Mouse (Mus musculus) kidney, embryonic 15.5 days (tissue): ENCODE data around the gene Vasp. TPM values are rescaled to one million over a fixed set of nuclear protein-coding genes. Genes with fewer than 3 reads are reported as not detected.
A peak's percentile ranks its signal among the peaks of the same experiment; 100 is the strongest.

Source experiments
- ATAC-seq: fragments of 200-750 bp; cut with Nextera tagmentation; replicated peaks from 2 replicates; pipeline ENCODE4 v1.8.0; 2017; ENCODE audit warnings: moderate TSS enrichment; ENCODE audit not compliant: low FRiP score
- H3K27ac ChIP-seq: fragments of 300-500 bp; sonication (generic); 2 replicates; pipeline ENCODE4 v1.5.1; 2015; ENCODE audit warnings: mild to moderate bottlenecking, inconsistent platforms
- H3K27me3 ChIP-seq: fragments of 300-500 bp; sonication (generic); 2 replicates; pipeline ENCODE4 v1.6.1; 2015; ENCODE audit warnings: inconsistent platforms
- H3K36me3 ChIP-seq: fragments of 300-500 bp; sonication (generic); 2 replicates; pipeline ENCODE4 v1.6.1; 2015; ENCODE audit warnings: inconsistent platforms
- H3K4me1 ChIP-seq: fragments of 300-500 bp; sonication (generic); 2 replicates; pipeline ENCODE4 v1.6.1; 2015; ENCODE audit warnings: inconsistent platforms
- H3K4me2 ChIP-seq: fragments of 300-500 bp; sonication (generic); 2 replicates; pipeline ENCODE4 v1.6.1; 2015; ENCODE audit warnings: moderate library complexity, mild to moderate bottlenecking, inconsistent platforms
- H3K4me3 ChIP-seq: fragments of 300-500 bp; sonication (generic); replicated peaks from 2 replicates; pipeline ENCODE4 v1.5.1; 2015; ENCODE audit warnings: mild to moderate bottlenecking, inconsistent platforms
- H3K9ac ChIP-seq: fragments of 300-500 bp; sonication (generic); 2 replicates; pipeline ENCODE4 v1.6.1; 2015; ENCODE audit warnings: mild to moderate bottlenecking, inconsistent platforms
- H3K9me3 ChIP-seq: fragments of 300-500 bp; sonication (generic); replicated peaks from 2 replicates; pipeline ENCODE4 v1.6.1; 2016; ENCODE audit warnings: inconsistent platforms
- WGBS: fragments of 180-500 bp; shearing (Covaris S2); methylation state at CpG from one replicate; pipeline ENCODE4 v1.1.7; 2015; ENCODE audit warnings: mixed read lengths; 5-methylcytosine and 5-hydroxymethylcytosine counted together
- polyA plus RNA-seq: library from polyadenylated mRNA; unstranded; fragments of >200 nt; fragmentation: Nextera tagmentation; extraction: Ambion mirVana; gene quantifications from 2 replicates; pipeline ENCODE4 v1.2.1, GENCODE M21; 2015

The Vasp gene
- polyA plus RNA-seq, 1 experiment from 2014 or later: 89.8 TPM

DNA sequence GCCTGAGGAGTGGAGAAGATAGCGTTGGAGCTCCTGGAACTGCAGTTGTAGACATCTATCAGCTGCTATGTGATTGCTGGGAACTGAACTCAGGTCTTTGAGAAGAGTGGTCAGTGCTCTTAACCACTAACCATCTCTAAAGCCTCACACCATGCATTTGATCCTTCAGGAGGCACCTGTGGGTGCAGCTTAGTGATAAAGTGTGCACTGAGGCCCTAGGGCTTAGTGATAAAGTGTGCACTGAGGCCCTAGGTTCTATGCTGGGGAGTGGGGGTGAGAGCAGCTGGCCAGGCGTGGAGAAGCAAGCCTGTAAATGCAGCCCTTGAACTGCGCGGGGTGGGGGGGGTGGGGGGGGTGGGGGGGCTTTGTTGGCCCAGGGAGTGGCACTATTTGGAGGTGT, 31.6 kb downstream of the Vasp start:
- H3K27ac ChIP-seq: no peak overlapping the region
- H3K4me1 ChIP-seq: peaks cover 8% of the 10 kb centered on the region
- peaks cover 10% of the 10 kb centered on the region; the same call in 1 of the 2 replicates for H3K36me3 ChIP-seq
- H3K27me3 ChIP-seq: no peaks in the 10 kb centered on the region
- no peak overlapping the region for H3K4me3 ChIP-seq
- ATAC-seq: no peak
- no peak overlapping the region for H3K9ac ChIP-seq
- H3K4me2 ChIP-seq: no peak overlapping the region
- H3K9me3 ChIP-seq: no peaks in the 10 kb centered on the region
- 59% methylated on average over 3 of the region's 4 CpGs for WGBS

- no peak overlapping the region for H3K4me3 ChIP-seq
- peak; percentile 91 for ATAC-seq
- no peaks in the 10 kb centered on the region for H3K9me3 ChIP-seq
- H3K9ac ChIP-seq: no peak overlapping the region
- peaks cover 6% of the 10 kb centered on the region; the same call in 1 of the 2 replicates for H3K36me3 ChIP-seq
- H3K4me2 ChIP-seq: no peak overlapping the region
- no peak overlapping the region for H3K27ac ChIP-seq
- H3K4me1 ChIP-seq: peaks cover 8% of the 10 kb centered on the region
- H3K27me3 ChIP-seq: no peaks in the 10 kb centered on the region
- 0% methylated on average over 1 of the region's 1 CpGs for WGBS
Observed at GRCm38 (mm10) chr7:19239423-19239822, 32.2 kb downstream of the Vasp start.

GRCm38 (mm10) chr7:19238344-19238743, 33.3 kb downstream of the Vasp start:
- 93% methylated on average over 4 of the region's 4 CpGs for WGBS
- no peaks in the 10 kb centered on the region for H3K27me3 ChIP-seq
- H3K9me3 ChIP-seq: no peaks in the 10 kb centered on the region
- H3K36me3 ChIP-seq: peaks cover 8% of the 10 kb centered on the region; the same call in 1 of the 2 replicates
- H3K27ac ChIP-seq: no peak overlapping the region
- no peak overlapping the region for H3K9ac ChIP-seq
- ATAC-seq: no peak
- H3K4me2 ChIP-seq: no peak overlapping the region
- peaks cover 8% of the 10 kb centered on the region for H3K4me1 ChIP-seq
- H3K4me3 ChIP-seq: no peak overlapping the region

- no peak overlapping the region for H3K27ac ChIP-seq
- H3K4me2 ChIP-seq: no peak overlapping the region
- peaks cover 12% of the 10 kb centered on the region; the same call in 1 of the 2 replicates for H3K36me3 ChIP-seq
- no peak overlapping the region for H3K9ac ChIP-seq
- 80% methylated on average over 2 of the region's 2 CpGs for WGBS
- no peaks in the 10 kb centered on the region for H3K27me3 ChIP-seq
- no peaks in the 10 kb centered on the region for H3K9me3 ChIP-seq
- no peak overlapping the region for H3K4me3 ChIP-seq
- ATAC-seq: no peak
- peaks cover 10% of the 10 kb centered on the region for H3K4me1 ChIP-seq
Observed at GRCm38 (mm10) chr7:19236411-19236810, 35.2 kb downstream of the Vasp start.

- WGBS: 92% methylated on average over 2 of the region's 2 CpGs
- Histone ChIP-seq H3K4me3 (no peak overlapping the region), H3K27ac (no peak overlapping the region), H3K4me2 (no peak overlapping the region), H3K9ac (no peak overlapping the region), H3K9me3 (no peaks in the 10 kb centered on the region), H3K27me3 (no peaks in the 10 kb centered on the region), H3K36me3 (peaks cover 13% of the 10 kb centered on the region; the same call in 1 of the 2 replicates), H3K4me1 (peaks cover 21% of the 10 kb centered on the region)
- no peak for ATAC-seq
Observed at GRCm38 (mm10) chr7:19235092-19235671, 36.4 kb downstream of the Vasp start.

- no peak overlapping the region for H3K4me2 ChIP-seq
- no peak overlapping the region for H3K9ac ChIP-seq
- 75% methylated on average over 5 of the region's 5 CpGs for WGBS
- no peaks in the 10 kb centered on the region for H3K9me3 ChIP-seq
- peaks cover 13% of the 10 kb centered on the region; the same call in 1 of the 2 replicates for H3K36me3 ChIP-seq
- no peak overlapping the region for H3K27ac ChIP-seq
- H3K4me3 ChIP-seq: no peak overlapping the region
- no peaks in the 10 kb centered on the region for H3K27me3 ChIP-seq
- ATAC-seq: no peak
- peaks cover 24% of the 10 kb centered on the region for H3K4me1 ChIP-seq
Observed at GRCm38 (mm10) chr7:19234652-19235051, 37.0 kb downstream of the Vasp start.

GRCm38 (mm10) chr7:19231849-19232248, 39.8 kb downstream of the Vasp start:
- no peaks in the 10 kb centered on the region for H3K27me3 ChIP-seq
- WGBS: 86% methylated on average over 3 of the region's 3 CpGs
- no peak overlapping the region for H3K9ac ChIP-seq
- no peak overlapping the region for H3K4me2 ChIP-seq
- 0 out of 2 replicates have a peak overlapping the region, but pooled peaks have one; percentile 45 for H3K27ac ChIP-seq
- peaks cover 13% of the 10 kb centered on the region; the same call in 1 of the 2 replicates for H3K36me3 ChIP-seq
- ATAC-seq: no peak
- peaks cover 32% of the 10 kb centered on the region for H3K4me1 ChIP-seq
- H3K4me3 ChIP-seq: no peak overlapping the region
- H3K9me3 ChIP-seq: no peaks in the 10 kb centered on the region

- Histone ChIP-seq H3K4me2 (no peak overlapping the region), H3K27me3 (no peaks in the 10 kb centered on the region), H3K27ac (no peak overlapping the region), H3K4me3 (no peak overlapping the region), H3K36me3 (peaks cover 13% of the 10 kb centered on the region; the same call in 1 of the 2 replicates), H3K4me1 (peaks cover 33% of the 10 kb centered on the region), H3K9ac (no peak overlapping the region), H3K9me3 (no peaks in the 10 kb centered on the region)
- 95% methylated on average over 5 of the region's 5 CpGs for WGBS
- ATAC-seq: no peak
Observed at GRCm38 (mm10) chr7:19230899-19231298, 40.7 kb downstream of the Vasp start.

GRCm38 (mm10) chr7:19230041-19230580, 41.5 kb downstream of the Vasp start:
- peak overlapping the region; percentile 87; the same call in 1 of the 2 replicates for H3K4me2 ChIP-seq
- 0 out of 2 replicates have a peak overlapping the region, but pooled peaks have one; percentile 15 for H3K9ac ChIP-seq
- 90% methylated on average over 2 of the region's 2 CpGs for WGBS

GRCm38 (mm10) chr7:19229404-19229803, 42.2 kb downstream of the Vasp start:
- 30% methylated on average over 5 of the region's 5 CpGs for WGBS
- ATAC-seq: no peak
- Histone ChIP-seq H3K4me2 (peak overlapping the region; percentile 87), H3K27ac (peak overlapping the region; percentile 100), H3K36me3 (peaks cover 24% of the 10 kb centered on the region; the same call in 1 of the 2 replicates), H3K9ac (peak overlapping the region; percentile 79), H3K27me3 (no peaks in the 10 kb centered on the region), H3K9me3 (no peaks in the 10 kb centered on the region), H3K4me3 (peak overlapping the region; percentile 78), H3K4me1 (peaks cover 33% of the 10 kb centered on the region)

More at GRCm38 (mm10) chr7:19230041-19230580, 41.5 kb downstream of the Vasp start:
- H3K27me3 ChIP-seq: no peaks in the 10 kb centered on the region
- ATAC-seq: no peak
- peaks cover 33% of the 10 kb centered on the region for H3K4me1 ChIP-seq
- H3K4me3 ChIP-seq: peak overlapping the region; percentile 78; the same call in 1 of the 2 replicates
- no peaks in the 10 kb centered on the region for H3K9me3 ChIP-seq
- peaks cover 18% of the 10 kb centered on the region; the same call in 1 of the 2 replicates for H3K36me3 ChIP-seq
- H3K27ac ChIP-seq: 0 out of 2 replicates have a peak overlapping the region, but pooled peaks have one; percentile 14

GRCm38 (mm10) chr7:19228793-19229148, 42.8 kb downstream of the Vasp start:
- peak overlapping the region; percentile 78 for H3K4me3 ChIP-seq
- H3K36me3 ChIP-seq: peaks cover 25% of the 10 kb centered on the region; the same call in 1 of the 2 replicates
- no peaks in the 10 kb centered on the region for H3K27me3 ChIP-seq
- ATAC-seq: no peak
- H3K9ac ChIP-seq: peak overlapping the region; percentile 79
- H3K27ac ChIP-seq: peak overlapping the region; percentile 100
- no peaks in the 10 kb centered on the region for H3K9me3 ChIP-seq
- peak overlapping the region; percentile 87 for H3K4me2 ChIP-seq
- peaks cover 33% of the 10 kb centered on the region for H3K4me1 ChIP-seq
- under 1% methylated on average over 14 of the region's 14 CpGs for WGBS
